Mouse (Mus musculus): ENCODE measurements around the gene Wnk4. TPM values are rescaled to one million over a fixed set of nuclear protein-coding genes. Genes with fewer than 3 reads are reported as not detected.

Wnk4 gene
- total RNA-seq (2023), result under 1 TPM in 1 of 2 experiments, not detected in 1; 0.21 TPM

GRCm38 (mm10) chr11:101259948-101260825, at the start of gene Wnk4:
Wnk4 (plus strand) TSS chr11:101260567.

GRCm38 (mm10) chr11:101226065-101226701, 34.2 kb upstream of the Wnk4 start, which contains the start of gene Ezh1:
Ezh1 (minus strand) TSS chr11:101226463.

GRCm38 (mm10) chr11:101245855-101246701, 14.3 kb upstream of the Wnk4 start, which contains the start of gene Ramp2:
Ramp2 (plus strand) TSS chr11:101246028.

GRCm38 (mm10) chr11:101253613-101254389, 6.6 kb upstream of the Wnk4 start, which contains the start of gene Vps25:
Vps25 (plus strand) TSS chr11:101253707.

GRCm38 (mm10) chr11:101278223-101279192, 18.1 kb downstream of the Wnk4 start, which contains the start of the genes Cntd1 and Coa3:
Cntd1 (plus strand) TSS chr11:101279012.
Coa3 (minus strand) TSS chr11:101279114.

GRCm38 (mm10) chr11:101302004-101302798, 41.8 kb downstream of the Wnk4 start, which contains the start of gene Becn1:
Becn1 (minus strand) TSS chr11:101302286.

GRCm38 (mm10) chr11:101315665-101316500, 55.5 kb downstream of the Wnk4 start, which contains the start of gene Psme3:
Psme3 (plus strand) TSS chr11:101316213.

GRCm38 (mm10) chr11:101324763-101325162, 64.4 kb downstream of the Wnk4 start, which contains the start of gene Aoc2:
Aoc2 (plus strand) TSS chr11:101325063.

Other genes with a start within 250 kb of the Wnk4 start
- gene Naglu, start 190.6 kb upstream of the Wnk4 start, total RNA-seq (2023), result 10 to 100 TPM; 17.1 to 18.2 TPM
- gene Hsd17b1, start 182.2 kb upstream of the Wnk4 start, total RNA-seq (2023), result under 1 TPM; 0.52 to 0.60 TPM
- 10 to 100 TPM; 11.9 to 13.8 TPM for gene Coasy, start 178.0 kb upstream of the Wnk4 start, total RNA-seq (2023)
- 10 to 100 TPM; 32.7 to 34.7 TPM for gene Mlx, start 173.3 kb upstream of the Wnk4 start, total RNA-seq (2023)
- gene Psmc3ip, start 165.1 kb upstream of the Wnk4 start, total RNA-seq (2023), result under 1 TPM; 0.52 to 0.71 TPM
- gene Retreg3, start 140.7 kb upstream of the Wnk4 start, total RNA-seq (2023), result 10 to 100 TPM; 45.1 to 49.4 TPM
- gene Tubg1, start 140.6 kb upstream of the Wnk4 start, total RNA-seq (2023), result 1 to 10 TPM; 7.3 to 9.3 TPM
- gene Tubg2, start 104.7 kb upstream of the Wnk4 start, total RNA-seq (2023), result under 1 TPM; 0.61 to 0.76 TPM
- gene Cntnap1, start 90.0 kb upstream of the Wnk4 start, total RNA-seq (2023), result 1 to 10 TPM; 1.2 to 1.8 TPM
- 1 to 10 TPM; 8.2 to 9.4 TPM for gene Plekhh3, start 89.2 kb upstream of the Wnk4 start, total RNA-seq (2023)
- 1 to 10 TPM in 1 of 2 experiments, not detected in 1; 1.0 TPM for gene Ccr10, start 85.1 kb upstream of the Wnk4 start, total RNA-seq (2023)
- 10 to 100 TPM; 55.4 to 58.7 TPM for gene Ezh1, start 34.1 kb upstream of the Wnk4 start, total RNA-seq (2023)
- not detected for gene Ramp2, start 14.5 kb upstream of the Wnk4 start, total RNA-seq (2023)
- 10 to 100 TPM; 61.8 to 65.1 TPM for gene Vps25, start 6.9 kb upstream of the Wnk4 start, total RNA-seq (2023)
- not detected for gene Cntd1, start 18.4 kb downstream of the Wnk4 start, total RNA-seq (2023)
- gene Coa3, start 18.5 kb downstream of the Wnk4 start, total RNA-seq (2023), result 10 to 100 TPM; 37.7 to 38.0 TPM
- gene Becn1, start 41.7 kb downstream of the Wnk4 start, total RNA-seq (2023), result 100 to 1,000 TPM; 158 to 172 TPM
- gene Psme3, start 55.6 kb downstream of the Wnk4 start, total RNA-seq (2023), result 10 to 100 TPM; 74.0 to 80.6 TPM
- gene Aoc2, start 64.5 kb downstream of the Wnk4 start, total RNA-seq (2023), result 1 to 10 TPM; 3.5 to 4.1 TPM
- gene Aoc3, start 70.0 kb downstream of the Wnk4 start, total RNA-seq (2023), result not detected
- gene G6pc, start 107.0 kb downstream of the Wnk4 start, total RNA-seq (2023), result not detected
- gene Aarsd1, start 157.0 kb downstream of the Wnk4 start, total RNA-seq (2023), result 10 to 100 TPM in 1 of 2 experiments, 1 to 10 TPM in 1; 9.5 to 13.1 TPM
- gene Gm27029, start 164.2 kb downstream of the Wnk4 start, total RNA-seq (2023), result under 1 TPM in 1 of 2 experiments, not detected in 1; 0.66 TPM
- gene Rundc1, start 164.5 kb downstream of the Wnk4 start, total RNA-seq (2023), result 10 to 100 TPM; 12.3 to 12.9 TPM
- under 1 TPM; 0.36 to 0.73 TPM for gene Ptges3l, start 164.8 kb downstream of the Wnk4 start, total RNA-seq (2023)
- gene Rpl27, start 181.7 kb downstream of the Wnk4 start, total RNA-seq (2023), result 100 to 1,000 TPM in 1 of 2 experiments, 10 to 100 TPM in 1; 49.3 to 126 TPM
- gene Ifi35, start 187.8 kb downstream of the Wnk4 start, total RNA-seq (2023), result 10 to 100 TPM; 53.4 to 61.1 TPM
- 1 to 10 TPM in 1 of 2 experiments, under 1 TPM in 1; 0.94 to 1.6 TPM for gene Rnd2, start 204.4 kb downstream of the Wnk4 start, total RNA-seq (2023)
- 10 to 100 TPM; 31.7 to 40.3 TPM for gene Vat1, start 205.7 kb downstream of the Wnk4 start, total RNA-seq (2023)